Mouse (Mus musculus): ENCODE measurements around the gene Rprd1b. TPM values are rescaled to one million over a fixed set of nuclear protein-coding genes. Genes with fewer than 3 reads are reported as not detected.

Rprd1b gene
- polyA plus RNA-seq (2014; fragmentation: Nextera tagmentation; extraction: Ambion mirVana): 48.2 and 52.5 TPM in 2 replicates

GRCm38 (mm10) chr2:158028354-158028863 lies at the start of gene Rprd1b, which contains the start of gene Tti1:
TSS of gene Rprd1b (plus strand) at chr2:158028497.
TSS of gene Tti1 (minus strand) at chr2:158028433.
- Histone ChIP-seq H3K4me3 (ENCODE audit: low read depth, low read length) (peak within 1 kb of the TSS; percentile 98), H3K27me3 (replicated peaks; ENCODE audit: control insufficient read depth, insufficient read depth, low read length) (no peaks in the 10 kb centered on the region), H3K9ac (ENCODE audit: low read depth, low read length) (peak within 1 kb of the TSS; percentile 97), H3K36me3 (ENCODE audit: control insufficient read depth, insufficient read depth, low read length) (no peaks in the 10 kb centered on the region; the same call in 1 of the 2 replicates), H3K4me2 (peak within 1 kb of the TSS; percentile 81), H3K4me1 (replicated peaks; ENCODE audit: control insufficient read depth, insufficient read depth, low read length) (peaks cover 33% of the 10 kb centered on the region), H3K27ac (ENCODE audit: low read depth, low read length) (peak within 1 kb of the TSS; percentile 93), H3K9me3 (ENCODE audit: control insufficient read depth, low read length) (no peaks in the 10 kb centered on the region)
- under 1% methylated on average over 52 of the region's 52 CpGs for WGBS
- DNase-seq (ENCODE audit: low spot score) (peak; percentile 95), ATAC-seq (replicated peaks; ENCODE audit: low FRiP score) (peak; percentile 89)

GRCm38 (mm10) chr2:157979241-157979640 lies 49.1 kb upstream of the Rprd1b start:
- Histone ChIP-seq H3K36me3 (ENCODE audit: control insufficient read depth, insufficient read depth, low read length) (no peaks in the 10 kb centered on the region), H3K27ac (ENCODE audit: low read depth, low read length) (no peak overlapping the region), H3K9ac (ENCODE audit: low read depth, low read length) (no peak overlapping the region), H3K9me3 (ENCODE audit: control insufficient read depth, low read length) (no peaks in the 10 kb centered on the region), H3K27me3 (replicated peaks; ENCODE audit: control insufficient read depth, insufficient read depth, low read length) (peaks cover 22% of the 10 kb centered on the region), H3K4me1 (replicated peaks; ENCODE audit: control insufficient read depth, insufficient read depth, low read length) (no peaks in the 10 kb centered on the region), H3K4me2 (no peak overlapping the region), H3K4me3 (ENCODE audit: low read depth, low read length) (no peak overlapping the region)
- ATAC-seq (replicated peaks; ENCODE audit: low FRiP score) (no peak), DNase-seq (ENCODE audit: low spot score) (no peak)
- WGBS: 55% methylated on average over 5 of the region's 5 CpGs

- Histone ChIP-seq H3K4me1 (replicated peaks; ENCODE audit: control insufficient read depth, insufficient read depth, low read length) (no peaks in the 10 kb centered on the region), H3K27me3 (replicated peaks; ENCODE audit: control insufficient read depth, insufficient read depth, low read length) (no peaks in the 10 kb centered on the region), H3K4me3 (ENCODE audit: low read depth, low read length) (no peak overlapping the region), H3K36me3 (ENCODE audit: control insufficient read depth, insufficient read depth, low read length) (no peaks in the 10 kb centered on the region; the same call in 1 of the 2 replicates), H3K9me3 (ENCODE audit: control insufficient read depth, low read length) (no peaks in the 10 kb centered on the region), H3K9ac (ENCODE audit: low read depth, low read length) (no peak overlapping the region), H3K4me2 (no peak overlapping the region), H3K27ac (ENCODE audit: low read depth, low read length) (no peak overlapping the region)
- no peak for DNase-seq (ENCODE audit: low spot score)
- ATAC-seq (replicated peaks; ENCODE audit: low FRiP score): no peak
- 89% methylated on average over 3 of the region's 3 CpGs for WGBS
These were observed 45.6 kb upstream of the Rprd1b start for GRCm38 (mm10) chr2:157982727-157983126.

GRCm38 (mm10) chr2:157983276-157983675 lies 45.0 kb upstream of the Rprd1b start:
- H3K4me2 ChIP-seq: no peak overlapping the region
- WGBS: 84% methylated on average over 4 of the region's 4 CpGs
- no peak for DNase-seq (ENCODE audit: low spot score)
- H3K9ac ChIP-seq (ENCODE audit: low read depth, low read length): no peak overlapping the region
- no peaks in the 10 kb centered on the region for H3K4me1 ChIP-seq (replicated peaks; ENCODE audit: control insufficient read depth, insufficient read depth, low read length)
- no peaks in the 10 kb centered on the region; the same call in 1 of the 2 replicates for H3K36me3 ChIP-seq (ENCODE audit: control insufficient read depth, insufficient read depth, low read length)
- ATAC-seq (replicated peaks; ENCODE audit: low FRiP score): no peak
- H3K27me3 ChIP-seq (replicated peaks; ENCODE audit: control insufficient read depth, insufficient read depth, low read length): no peaks in the 10 kb centered on the region
- H3K9me3 ChIP-seq (ENCODE audit: control insufficient read depth, low read length): no peaks in the 10 kb centered on the region
- no peak overlapping the region for H3K4me3 ChIP-seq (ENCODE audit: low read depth, low read length)
- H3K27ac ChIP-seq (ENCODE audit: low read depth, low read length): no peak overlapping the region

- Histone ChIP-seq H3K27me3 (replicated peaks; ENCODE audit: control insufficient read depth, insufficient read depth, low read length) (no peaks in the 10 kb centered on the region), H3K27ac (ENCODE audit: low read depth, low read length) (no peak overlapping the region), H3K4me2 (no peak overlapping the region), H3K36me3 (ENCODE audit: control insufficient read depth, insufficient read depth, low read length) (peaks cover under 1% of the 10 kb centered on the region; the same call in 1 of the 2 replicates), H3K4me1 (replicated peaks; ENCODE audit: control insufficient read depth, insufficient read depth, low read length) (0 out of 2 replicates have a peak, but pooled peaks cover 3% of the 10 kb centered on the region), H3K4me3 (ENCODE audit: low read depth, low read length) (no peak overlapping the region), H3K9ac (ENCODE audit: low read depth, low read length) (no peak overlapping the region), H3K9me3 (ENCODE audit: control insufficient read depth, low read length) (no peaks in the 10 kb centered on the region)
- ATAC-seq (replicated peaks; ENCODE audit: low FRiP score): no peak
- WGBS: 80% methylated on average over 4 of the region's 4 CpGs
- DNase-seq (ENCODE audit: low spot score): no peak
These were observed 42.7 kb upstream of the Rprd1b start for GRCm38 (mm10) chr2:157985611-157986010.

- Histone ChIP-seq H3K4me3 (ENCODE audit: low read depth, low read length) (no peak overlapping the region), H3K36me3 (ENCODE audit: control insufficient read depth, insufficient read depth, low read length) (peaks cover 2% of the 10 kb centered on the region; the same call in 1 of the 2 replicates), H3K4me1 (replicated peaks; ENCODE audit: control insufficient read depth, insufficient read depth, low read length) (0 out of 2 replicates have a peak, but pooled peaks cover 3% of the 10 kb centered on the region), H3K27ac (ENCODE audit: low read depth, low read length) (no peak overlapping the region), H3K9me3 (ENCODE audit: control insufficient read depth, low read length) (no peaks in the 10 kb centered on the region), H3K27me3 (replicated peaks; ENCODE audit: control insufficient read depth, insufficient read depth, low read length) (no peaks in the 10 kb centered on the region), H3K4me2 (no peak overlapping the region), H3K9ac (ENCODE audit: low read depth, low read length) (no peak overlapping the region)
- WGBS: 77% methylated on average over 6 of the region's 6 CpGs
- no peak for DNase-seq (ENCODE audit: low spot score)
- ATAC-seq (replicated peaks; ENCODE audit: low FRiP score): no peak
These were observed 42.1 kb upstream of the Rprd1b start for GRCm38 (mm10) chr2:157986235-157986634.

GRCm38 (mm10) chr2:157988416-157989190 lies 39.7 kb upstream of the Rprd1b start:
- Histone ChIP-seq H3K9ac (ENCODE audit: low read depth, low read length) (no peak overlapping the region), H3K36me3 (ENCODE audit: control insufficient read depth, insufficient read depth, low read length) (peaks cover 15% of the 10 kb centered on the region; the same call in 1 of the 2 replicates), H3K27ac (ENCODE audit: low read depth, low read length) (no peak overlapping the region), H3K4me1 (replicated peaks; ENCODE audit: control insufficient read depth, insufficient read depth, low read length) (0 out of 2 replicates have a peak, but pooled peaks cover 3% of the 10 kb centered on the region), H3K4me3 (ENCODE audit: low read depth, low read length) (no peak overlapping the region), H3K27me3 (replicated peaks; ENCODE audit: control insufficient read depth, insufficient read depth, low read length) (no peaks in the 10 kb centered on the region), H3K4me2 (no peak overlapping the region), H3K9me3 (ENCODE audit: control insufficient read depth, low read length) (no peaks in the 10 kb centered on the region)
- no peak for ATAC-seq (replicated peaks; ENCODE audit: low FRiP score)
- no peak for DNase-seq (ENCODE audit: low spot score)
- 74% methylated on average over 7 of the region's 7 CpGs for WGBS

- Histone ChIP-seq H3K27me3 (replicated peaks; ENCODE audit: control insufficient read depth, insufficient read depth, low read length) (no peaks in the 10 kb centered on the region), H3K4me3 (ENCODE audit: low read depth, low read length) (no peak overlapping the region), H3K36me3 (ENCODE audit: control insufficient read depth, insufficient read depth, low read length) (peaks cover 15% of the 10 kb centered on the region; the same call in 1 of the 2 replicates), H3K9ac (ENCODE audit: low read depth, low read length) (no peak overlapping the region), H3K9me3 (ENCODE audit: control insufficient read depth, low read length) (no peaks in the 10 kb centered on the region), H3K27ac (ENCODE audit: low read depth, low read length) (no peak overlapping the region), H3K4me2 (no peak overlapping the region), H3K4me1 (replicated peaks; ENCODE audit: control insufficient read depth, insufficient read depth, low read length) (0 out of 2 replicates have a peak, but pooled peaks cover 3% of the 10 kb centered on the region)
- DNase-seq (ENCODE audit: low spot score) (no peak), ATAC-seq (replicated peaks; ENCODE audit: low FRiP score) (no peak)
- 81% methylated on average over 2 of the region's 2 CpGs for WGBS
These were observed 38.4 kb upstream of the Rprd1b start for GRCm38 (mm10) chr2:157989946-157990345.

Measured in liver, embryonic 11.5 days (tissue).